Mouse (Mus musculus) forebrain, postnatal 0 days (tissue): ENCODE measurements around the gene Cwf19l1. TPM values are rescaled to one million over a fixed set of nuclear protein-coding genes. Genes with fewer than 3 reads are reported as not detected.

ENCODE experiments used
- ATAC-seq: fragments of 200-750 bp; cut with Nextera tagmentation; 2 replicates; pipeline ENCODE4 v1.8.0; 2017; ENCODE audit warnings: mild to moderate bottlenecking, moderate library complexity
- DNase-seq: peaks from one replicate; pipeline ENCODE4 v3.0.0-alpha.2; 2015
- H3K27ac ChIP-seq: fragments of 300-500 bp; sonication (generic); 2 replicates; pipeline ENCODE4 v1.5.1; 2014; ENCODE audit warnings: low read depth, mild to moderate bottlenecking, antibody characterized with exemption, low read length, moderate library complexity, mixed read lengths
- H3K27me3 ChIP-seq: fragments of 300-500 bp; sonication (generic); 2 replicates; pipeline ENCODE4 v1.6.1; 2014; ENCODE audit warnings: mild to moderate bottlenecking, low read length, mixed read lengths; ENCODE audit not compliant: insufficient read depth
- H3K36me3 ChIP-seq: fragments of 300-500 bp; sonication (generic); 2 replicates; pipeline ENCODE4 v1.6.1; 2014; ENCODE audit warnings: mild to moderate bottlenecking, moderate library complexity; ENCODE audit not compliant: insufficient read depth
- H3K4me1 ChIP-seq: fragments of 300-500 bp; sonication (generic); 2 replicates; pipeline ENCODE4 v1.6.1; 2014; ENCODE audit warnings: antibody characterized with exemption; ENCODE audit not compliant: insufficient read depth
- H3K4me2 ChIP-seq: fragments of 300-500 bp; sonication (generic); 2 replicates; pipeline ENCODE4 v1.6.1; 2014; ENCODE audit warnings: low read depth, mild to moderate bottlenecking, moderate library complexity
- H3K4me3 ChIP-seq: fragments of 300-500 bp; sonication (generic); 2 replicates; pipeline ENCODE4 v1.5.1; 2014; ENCODE audit warnings: low read depth, low read length, mixed read lengths
- H3K9ac ChIP-seq: fragments of 300-500 bp; sonication (generic); 2 replicates; pipeline ENCODE4 v1.6.1; 2014; ENCODE audit warnings: mild to moderate bottlenecking
- H3K9me3 ChIP-seq: fragments of 300-500 bp; sonication (generic); 2 replicates; pipeline ENCODE4 v1.6.1; 2016; ENCODE audit warnings: low read length
- CTCF ChIP-seq: sonication (generic); IDR thresholded peaks from 2 replicates; pipeline ENCODE4 v1.5.1; 2016; ENCODE audit warnings: antibody characterized with exemption, control low read depth, low read depth
- WGBS: fragments of 180-500 bp; shearing (Covaris S2); extraction: QIAGEN DNeasy Blood & Tissue Kit; methylation state at CpG from one replicate; pipeline ENCODE4 v1.1.7; 2014; 5-methylcytosine and 5-hydroxymethylcytosine counted together
- polyA plus RNA-seq: library from polyadenylated mRNA; unstranded; fragments of >200 nt; fragmentation: Nextera tagmentation; extraction: Ambion mirVana; gene quantifications from 2 replicates; pipeline ENCODE4 v1.2.1, GENCODE M21; 2015
- total RNA-seq: library from RNA; depleted of rRNA; stranded (reverse); fragments of >200 nt; gene quantifications from 2 replicates; pipeline ENCODE4 v1.2.3, GENCODE M21; 2014; rRNA removed

Gene Cwf19l1
- total and polyA plus RNA-seq, 2 experiments from 2014 or later = 29.6 to 33.9 TPM

DNA sequence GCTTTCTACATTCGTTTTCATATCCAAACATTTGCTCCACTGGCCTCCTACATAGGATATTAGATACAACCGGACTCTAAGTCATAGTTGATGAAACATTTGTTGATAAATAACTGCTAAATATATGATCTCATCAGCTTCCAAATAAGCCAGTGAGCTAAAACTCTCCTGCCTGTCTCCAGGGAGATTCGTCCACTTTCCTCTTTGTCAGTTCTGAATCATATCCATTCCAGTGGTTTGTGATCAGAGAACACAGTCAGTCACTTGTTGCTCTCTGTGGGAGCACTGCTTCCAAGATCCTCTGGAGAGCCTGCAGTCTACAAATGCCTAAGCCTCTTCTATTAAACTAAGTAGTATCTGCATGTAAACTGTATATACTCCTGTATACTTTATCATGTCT, 75.5 kb downstream of the Cwf19l1 start:
- Histone ChIP-seq H3K4me2 (no peak overlapping the region), H3K9me3 (no peaks in the 10 kb centered on the region), H3K27ac (no peak overlapping the region), H3K4me3 (no peak overlapping the region), H3K27me3 (no peaks in the 10 kb centered on the region), H3K4me1 (no peaks in the 10 kb centered on the region), H3K36me3 (peaks cover 44% of the 10 kb centered on the region), H3K9ac (no peak overlapping the region)
- DNase-seq (no peak), ATAC-seq (no peak)
- no peak for TF ChIP-seq CTCF
- 88% methylated on average over 3 of the region's 3 CpGs for WGBS

Other genes starting within 250 kb of the Cwf19l1 start
- gene Dnmbp, start 195.7 kb downstream of the Cwf19l1 start, total RNA-seq = 8.2 and 12.7 TPM in 2 replicates
- gene Dnmbp, start 195.7 kb downstream of the Cwf19l1 start, polyA plus RNA-seq = 3.3 and 5.2 TPM in 2 replicates
- gene Cpn1, start 149.3 kb downstream of the Cwf19l1 start, total RNA-seq = 0.46 and 0.57 TPM in 2 replicates
- gene Cpn1, start 149.3 kb downstream of the Cwf19l1 start, polyA plus RNA-seq = 0.36 and 0.74 TPM in 2 replicates
- 0.31 TPM in 1 of 2 replicates, not detected in the other for gene Cyp2c23, start 106.7 kb downstream of the Cwf19l1 start, total RNA-seq
- not detected in 2 replicates for gene Cyp2c23, start 106.7 kb downstream of the Cwf19l1 start, polyA plus RNA-seq
- gene Erlin1, start 66.1 kb downstream of the Cwf19l1 start, total RNA-seq = 8.9 and 11.1 TPM in 2 replicates
- gene Erlin1, start 66.1 kb downstream of the Cwf19l1 start, polyA plus RNA-seq = 11.1 and 16.2 TPM in 2 replicates
- 58.9 and 72.8 TPM in 2 replicates for gene Chuk, start 28.4 kb downstream of the Cwf19l1 start, total RNA-seq
- gene Chuk, start 28.4 kb downstream of the Cwf19l1 start, polyA plus RNA-seq = 16.1 and 25.2 TPM in 2 replicates
- 65.5 and 74.3 TPM in 2 replicates for gene Bloc1s2, start 10.6 kb upstream of the Cwf19l1 start, total RNA-seq
- 205 and 223 TPM in 2 replicates for gene Bloc1s2, start 10.6 kb upstream of the Cwf19l1 start, polyA plus RNA-seq
- gene Pkd2l1, start 56.6 kb upstream of the Cwf19l1 start, total RNA-seq = 0.14 TPM in 1 of 2 replicates, not detected in the other
- gene Pkd2l1, start 56.6 kb upstream of the Cwf19l1 start, polyA plus RNA-seq = 0.05 and 0.06 TPM in 2 replicates
- gene Scd3, start 67.4 kb upstream of the Cwf19l1 start, total RNA-seq = 3.1 and 4.0 TPM in 2 replicates
- gene Scd3, start 67.4 kb upstream of the Cwf19l1 start, polyA plus RNA-seq = 2.7 and 4.5 TPM in 2 replicates
- gene Scd2, start 157.8 kb upstream of the Cwf19l1 start, total RNA-seq = 540 and 696 TPM in 2 replicates
- gene Scd2, start 157.8 kb upstream of the Cwf19l1 start, polyA plus RNA-seq = 162 and 210 TPM in 2 replicates
- gene Scd4, start 197.2 kb upstream of the Cwf19l1 start, total RNA-seq = 0.23 and 0.43 TPM in 2 replicates
- gene Scd4, start 197.2 kb upstream of the Cwf19l1 start, polyA plus RNA-seq = 0.11 and 0.25 TPM in 2 replicates